Mouse (Mus musculus) T-cell, adult 2 months (primary cell): ENCODE data around the gene Olfr399.
A peak's percentile ranks its signal among the peaks of the same experiment; 100 is the strongest.

Experiments
- DNase-seq: peaks from one replicate; pipeline ENCODE4 v3.0.0; 2022; ENCODE audit warnings: low spot score

Olfr399 gene

DNA sequence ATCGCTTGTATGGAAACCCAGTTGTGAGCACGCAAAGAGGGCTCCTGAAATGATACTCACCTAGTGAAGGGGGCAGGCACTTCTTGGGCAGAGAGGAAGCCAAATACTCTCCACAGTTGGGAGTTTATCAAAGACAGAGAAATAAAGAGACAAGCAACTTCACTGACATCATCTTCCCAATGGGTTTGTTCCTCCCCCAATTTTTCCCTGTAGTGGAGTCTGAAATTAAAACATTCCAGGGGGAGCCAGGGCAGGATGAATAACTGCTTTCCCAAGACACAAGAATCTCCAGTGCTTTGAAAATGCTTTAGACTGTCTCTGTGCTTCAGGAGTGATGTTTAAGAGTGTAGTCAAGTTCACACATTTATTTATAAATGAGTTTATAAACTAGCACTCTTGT, at the start of gene Olfr399, which contains the start of gene Olfr139:
Gene Olfr399, minus strand, starts transcription at position 165 of the 400 bp plus-strand sequence.
Gene Olfr139, minus strand, starts transcription at position 101 of the 400 bp plus-strand sequence.
- DNase-seq = no peak

- no peak for DNase-seq
Observed at GRCm38 (mm10) chr11:74105066-74105465, 48.7 kb upstream of the Olfr399 start.

DNA sequence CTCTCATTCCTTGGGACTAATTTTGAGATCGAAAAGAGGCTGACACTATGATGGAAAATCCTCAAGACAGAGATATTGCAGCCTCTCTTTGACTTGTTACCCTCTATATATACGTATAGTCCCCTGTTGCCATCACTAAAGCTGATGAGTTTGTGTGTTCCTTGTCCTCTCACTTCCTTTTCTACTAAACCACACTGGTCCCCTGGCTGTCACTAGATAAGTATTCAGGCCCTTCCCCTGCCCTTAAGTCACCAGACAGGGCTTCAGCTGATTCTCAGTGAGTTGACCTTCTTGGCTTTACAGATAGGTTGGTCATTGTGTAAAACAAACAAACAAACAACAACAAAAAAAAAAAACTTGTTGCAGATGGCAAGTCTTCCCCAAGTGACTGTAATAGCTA, 45.1 kb upstream of the Olfr399 start:
- DNase-seq = no peak

DNA sequence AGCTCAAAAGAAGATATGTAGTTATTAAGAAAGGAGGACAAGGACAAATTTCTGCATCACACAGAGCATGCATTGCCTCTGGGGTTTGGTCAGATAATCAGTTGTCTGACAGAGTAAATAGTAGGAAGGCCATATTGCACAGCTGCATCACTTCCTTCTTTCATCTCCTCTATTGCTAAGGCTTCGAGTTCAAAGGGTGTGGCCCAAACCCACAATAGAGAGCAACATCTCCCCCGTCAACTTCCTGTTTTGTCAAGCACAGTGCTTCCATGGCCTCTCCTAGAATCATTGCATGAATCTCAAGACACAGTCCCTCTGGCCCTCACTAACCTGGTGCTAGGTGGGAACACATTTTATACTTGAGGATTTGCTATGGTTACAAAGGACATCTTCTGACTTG, 44.3 kb upstream of the Olfr399 start:
- peak; percentile 6 for DNase-seq

DNA sequence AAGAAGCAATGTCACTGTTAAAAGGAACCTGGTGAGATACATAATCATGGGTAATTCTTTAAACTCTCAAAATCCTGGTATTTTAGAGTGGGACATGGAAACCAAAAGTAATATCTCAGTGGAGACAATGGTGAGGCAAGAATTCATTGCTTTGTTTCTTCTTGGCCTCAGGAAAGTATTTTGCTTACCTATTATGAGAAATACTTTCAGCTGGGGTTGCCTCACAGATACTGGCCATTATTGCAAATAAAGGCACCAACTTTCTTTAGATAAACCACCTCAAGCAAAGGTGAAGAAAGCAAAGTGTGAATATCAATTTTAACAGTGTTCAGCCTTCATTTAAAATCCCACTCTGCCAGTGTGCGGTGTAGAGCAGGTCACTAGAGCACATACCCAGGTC, 13.2 kb upstream of the Olfr399 start, which contains the start of gene Zfp616:
Gene Zfp616, plus strand, starts transcription at position 301 of the 400 bp plus-strand sequence.
- DNase-seq = no peak

GRCm38 (mm10) chr11:74051347-74051746, 5.1 kb downstream of the Olfr399 start:
- no peak for DNase-seq
